Mouse (Mus musculus) heart, postnatal 0 days (tissue): ENCODE data around the gene Tec.

Experiments
- CTCF ChIP-seq: IDR thresholded peaks from 2 replicates; pipeline ENCODE4 v1.5.1; 2016; ENCODE audit warnings: antibody characterized with exemption, control low read depth, low read depth
- EP300 ChIP-seq: IDR thresholded peaks from 2 replicates; pipeline ENCODE4 v1.6.1; 2016; ENCODE audit warnings: antibody characterized with exemption, low read depth

DNA sequence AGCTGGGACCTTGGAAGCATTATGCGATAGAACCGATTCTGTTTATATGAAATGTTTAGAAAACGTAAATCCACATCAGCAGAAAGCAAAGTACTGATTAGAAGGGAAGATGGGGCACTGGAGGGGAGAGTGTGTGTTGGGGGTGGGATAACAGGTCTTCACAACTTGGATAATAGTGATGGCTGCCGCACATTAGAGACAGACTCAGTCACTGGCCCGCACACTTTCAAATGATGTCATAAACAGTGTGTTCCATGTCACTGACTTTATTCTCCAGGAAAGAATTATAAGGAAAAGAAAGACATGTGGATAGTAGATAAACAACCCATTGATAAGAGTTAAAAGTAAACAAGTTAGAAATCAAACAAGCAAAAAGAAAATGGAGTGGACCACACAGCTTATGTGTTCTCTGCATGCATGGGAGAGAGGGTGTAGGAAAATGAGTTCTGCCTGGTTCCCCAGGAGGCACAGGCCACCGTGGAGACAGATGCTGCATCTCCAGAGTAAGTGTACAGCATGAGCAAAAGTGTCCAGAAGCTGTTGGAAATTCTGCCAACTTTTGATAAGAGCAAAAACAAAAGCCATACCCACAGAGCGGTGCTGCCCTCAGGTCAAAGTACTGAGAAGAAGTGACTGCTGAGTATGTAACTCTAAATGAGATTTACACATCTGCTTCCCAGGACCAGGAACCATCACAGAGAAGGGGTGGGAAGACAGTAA lies 23.3 kb downstream of the Tec start:
- TF ChIP-seq CTCF: no peak
- TF ChIP-seq EP300: no peak
